Mouse (Mus musculus) small intestine, adult 2 months (tissue): ENCODE results near the gene Syn1. TPM values are rescaled to one million over a fixed set of nuclear protein-coding genes. Genes with fewer than 3 reads are reported as not detected.

Experiments
- H3K27ac ChIP-seq: fragments of 200-500 bp; 2 replicates; pipeline ENCODE4 v1.5.1; 2012; ENCODE audit warnings: low read depth, low read length, control low read depth, inconsistent platforms; ENCODE audit not compliant: insufficient read depth
- H3K27me3 ChIP-seq: fragments of 200-500 bp; 2 replicates; pipeline ENCODE4 v1.6.1; 2012; ENCODE audit warnings: mild to moderate bottlenecking, moderate library complexity, low read length, inconsistent platforms; ENCODE audit not compliant: control insufficient read depth, insufficient read depth
- H3K36me3 ChIP-seq: fragments of 200-500 bp; 2 replicates; pipeline ENCODE4 v1.6.1; 2012; ENCODE audit warnings: mild to moderate bottlenecking, low read length, control low read depth, inconsistent platforms; ENCODE audit not compliant: control insufficient read depth, insufficient read depth
- H3K4me1 ChIP-seq: fragments of 200-500 bp; 2 replicates; pipeline ENCODE4 v1.6.1; 2012; ENCODE audit warnings: low read length, inconsistent platforms, mixed read lengths; ENCODE audit not compliant: control insufficient read depth, insufficient read depth, insufficient read length
- H3K4me3 ChIP-seq: fragments of 200-500 bp; 2 replicates; pipeline ENCODE4 v1.5.1; 2012; ENCODE audit warnings: low read depth, mild to moderate bottlenecking, control low read depth, inconsistent platforms, low read length, moderate library complexity
- CTCF ChIP-seq: fragments of 200-500 bp; IDR thresholded peaks from 2 replicates; pipeline ENCODE4 v1.5.1; 2012; ENCODE audit warnings: low read depth, mild to moderate bottlenecking, control low read depth, inconsistent platforms, low read length, moderate library complexity, mixed read lengths; ENCODE audit not compliant: insufficient replicate concordance, insufficient read length; ENCODE audit errors: extremely low read depth
- POLR2A ChIP-seq: fragments of 200-500 bp; IDR thresholded peaks from 2 replicates; pipeline ENCODE4 v1.6.1; 2012; ENCODE audit warnings: low read depth, mild to moderate bottlenecking, control low read depth, inconsistent platforms, low read length, moderate library complexity
- WGBS: fragments of 180-500 bp; shearing (Covaris S2); methylation state at CpG from one replicate; pipeline ENCODE4 v1.1.7; 2018; 5-methylcytosine and 5-hydroxymethylcytosine counted together
- polyA plus RNA-seq: library from polyadenylated mRNA; depleted of rRNA; stranded (reverse); fragments of >200 nt; gene quantifications from 2 replicates; pipeline ENCODE4 v1.2.3, GENCODE M21; 2012

Syn1 gene
- polyA plus RNA-seq, 1 experiment: 1.6 TPM

DNA sequence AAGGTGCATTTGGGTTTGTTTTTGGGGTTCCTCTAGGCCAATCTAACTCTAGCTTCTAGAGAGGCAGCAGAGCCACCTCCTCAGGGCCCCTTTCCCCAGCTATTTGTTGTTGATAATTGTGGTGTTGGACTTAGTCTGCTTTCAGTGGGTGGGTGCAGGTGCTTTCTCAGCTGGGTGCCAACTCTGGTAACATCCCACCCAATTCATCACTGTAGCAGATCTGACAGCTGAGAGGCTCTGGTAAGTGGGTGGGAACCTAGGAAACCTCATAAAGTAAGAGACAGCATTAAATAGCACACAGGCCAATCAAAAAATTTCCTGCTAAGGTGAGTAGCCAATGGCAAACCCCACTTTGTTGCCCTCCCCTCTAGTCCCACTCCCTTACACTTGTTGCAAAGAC is 4.2 kb upstream of the Syn1 start:
- Histone ChIP-seq H3K4me1 (peaks cover 4% of the 10 kb centered on the region; the same call in 1 of the 2 replicates), H3K4me3 (no peak overlapping the region), H3K27me3 (peaks cover 9% of the 10 kb centered on the region; the same call in 1 of the 2 replicates), H3K36me3 (no peaks in the 10 kb centered on the region), H3K27ac (no peak overlapping the region)
- TF ChIP-seq CTCF (no peak), POLR2A (no peak)

DNA sequence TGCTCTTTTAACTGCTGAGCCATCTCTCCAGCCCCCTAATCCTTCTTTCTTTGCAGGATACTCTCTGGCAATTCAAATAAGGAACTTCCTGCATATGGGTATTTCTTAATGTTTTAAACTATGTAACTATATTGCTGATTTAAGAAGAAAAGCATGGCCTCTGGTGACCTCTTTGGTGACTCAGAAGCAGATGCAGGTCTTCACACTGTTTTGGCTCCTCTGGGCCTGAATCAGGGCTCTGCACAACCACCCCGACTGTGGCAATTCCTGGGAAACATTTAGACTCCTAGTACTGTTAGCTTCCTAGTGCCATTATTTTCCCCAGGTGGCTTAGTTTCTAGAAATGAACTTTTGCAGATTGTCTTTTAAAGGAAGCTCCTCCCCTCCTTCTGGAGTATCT is 2.7 kb upstream of the Syn1 start:
- H3K36me3 ChIP-seq: no peaks in the 10 kb centered on the region
- no peak for TF ChIP-seq POLR2A
- no peak for TF ChIP-seq CTCF
- peaks cover 4% of the 10 kb centered on the region; the same call in 1 of the 2 replicates for H3K4me1 ChIP-seq
- H3K4me3 ChIP-seq: no peak overlapping the region
- H3K27ac ChIP-seq: no peak overlapping the region
- H3K27me3 ChIP-seq: peaks cover 9% of the 10 kb centered on the region; the same call in 1 of the 2 replicates
- 52% methylated on average over 1 of the region's 1 CpGs for whole genome bisulfite sequencing

DNA sequence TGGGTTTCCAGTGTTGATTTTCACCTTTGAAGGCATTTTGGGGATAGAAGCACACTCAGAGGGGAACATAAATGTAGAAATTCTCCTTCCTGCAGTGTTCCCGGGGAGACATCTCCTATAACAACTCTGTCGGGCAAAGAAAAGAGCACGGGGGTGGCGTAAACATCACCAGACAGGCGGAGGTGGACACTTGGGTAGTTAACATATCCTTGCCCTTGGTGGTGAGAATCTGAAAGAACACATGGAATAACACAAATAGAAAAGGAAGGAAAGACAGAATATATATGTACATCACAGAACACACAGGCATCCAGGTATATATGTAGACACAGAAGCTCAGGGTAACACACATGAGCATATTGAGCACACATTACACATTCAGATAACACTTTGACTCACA is 562 bp upstream of the Syn1 start:
- Histone ChIP-seq H3K4me1 (peaks cover 4% of the 10 kb centered on the region; the same call in 1 of the 2 replicates), H3K4me3 (no peak overlapping the region), H3K27ac (no peak overlapping the region), H3K36me3 (no peaks in the 10 kb centered on the region), H3K27me3 (peaks cover 9% of the 10 kb centered on the region; the same call in 1 of the 2 replicates)
- TF ChIP-seq POLR2A: no peak
- TF ChIP-seq CTCF: no peak
- WGBS: 43% methylated on average over 5 of the region's 5 CpGs

DNA sequence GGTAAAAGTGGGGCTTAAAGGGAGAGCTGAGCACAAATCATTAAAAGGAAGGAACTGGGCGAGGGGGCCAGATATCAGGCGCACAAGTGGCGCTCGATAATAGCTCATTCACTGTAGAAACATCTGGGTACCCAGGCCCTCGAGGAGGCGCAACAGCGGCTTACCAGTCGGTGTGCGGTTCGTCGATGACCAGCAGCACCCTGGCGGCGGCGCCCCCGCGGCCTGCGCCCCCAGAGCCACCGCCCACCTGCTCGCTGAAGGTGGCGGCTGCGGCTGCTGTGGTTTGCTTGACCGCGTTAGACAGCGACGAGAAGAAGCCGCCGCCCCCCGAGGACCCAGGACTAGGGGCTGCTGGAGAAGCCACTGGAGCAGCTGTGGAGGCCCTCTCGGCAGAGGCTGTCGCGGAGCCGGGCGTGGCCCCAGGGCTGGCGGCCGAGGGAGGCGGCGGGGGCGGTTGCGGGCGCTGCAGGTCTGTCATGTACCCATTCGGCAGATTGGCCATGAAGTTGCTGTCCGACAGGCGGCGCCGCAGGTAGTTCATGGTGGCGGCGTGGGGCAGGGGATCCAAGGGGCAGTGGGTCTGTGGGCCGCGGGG is 458 bp downstream of the Syn1 start:
- H3K36me3 ChIP-seq: no peaks in the 10 kb centered on the region
- H3K4me1 ChIP-seq: peaks cover 4% of the 10 kb centered on the region; the same call in 1 of the 2 replicates
- H3K27ac ChIP-seq: no peak overlapping the region
- peaks cover 9% of the 10 kb centered on the region; the same call in 1 of the 2 replicates for H3K27me3 ChIP-seq
- peak overlapping the region; percentile 60 for H3K4me3 ChIP-seq
- TF ChIP-seq CTCF (no peak), POLR2A (no peak)
- WGBS: 16% methylated on average over 49 of the region's 49 CpGs

DNA sequence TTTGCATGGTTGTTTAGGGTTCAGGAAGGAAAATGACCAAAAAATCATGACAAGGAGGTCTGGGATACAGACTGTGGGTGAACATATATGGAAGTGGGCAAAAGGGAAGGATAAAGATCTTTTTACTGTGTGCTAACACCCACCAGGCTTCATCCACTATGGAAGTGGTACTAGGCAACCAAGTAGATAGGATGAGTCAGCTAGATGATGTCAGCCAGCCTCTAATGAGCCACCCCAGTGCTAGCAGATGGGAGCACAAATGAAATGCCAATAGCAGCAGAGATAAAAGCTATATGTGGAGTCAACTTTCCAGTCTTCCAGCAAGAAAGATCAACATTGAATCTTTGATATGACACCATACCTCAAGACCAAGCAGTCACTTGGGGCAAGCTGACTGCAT is 5.7 kb downstream of the Syn1 start:
- Histone ChIP-seq H3K4me1 (no peaks in the 10 kb centered on the region), H3K27me3 (no peaks in the 10 kb centered on the region), H3K4me3 (no peak overlapping the region), H3K27ac (no peak overlapping the region), H3K36me3 (no peaks in the 10 kb centered on the region)
- TF ChIP-seq POLR2A: no peak
- TF ChIP-seq CTCF: no peak

DNA sequence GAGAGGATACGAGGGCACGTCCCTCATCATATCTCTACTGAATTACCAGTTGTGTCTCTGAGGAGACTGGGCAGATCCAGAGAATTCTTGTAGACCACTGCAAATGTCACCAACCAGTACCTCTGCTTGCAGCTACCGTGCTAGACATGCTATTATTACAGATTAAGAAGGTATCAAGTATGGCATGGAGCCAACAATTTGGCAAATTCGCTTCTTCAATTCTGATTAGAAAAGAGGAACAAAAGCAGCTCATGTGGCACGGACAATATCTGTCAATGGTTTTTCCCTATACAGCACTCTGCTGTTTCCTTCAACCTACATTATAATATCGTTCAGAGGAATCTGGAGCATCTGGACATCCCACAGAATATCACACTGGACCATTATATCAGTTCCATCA is 7.1 kb downstream of the Syn1 start:
- Histone ChIP-seq H3K4me1 (no peaks in the 10 kb centered on the region), H3K27ac (no peak overlapping the region), H3K36me3 (no peaks in the 10 kb centered on the region), H3K27me3 (no peaks in the 10 kb centered on the region), H3K4me3 (no peak overlapping the region)
- TF ChIP-seq POLR2A: no peak
- 71% methylated on average over 6 of the region's 6 CpGs for WGBS

DNA sequence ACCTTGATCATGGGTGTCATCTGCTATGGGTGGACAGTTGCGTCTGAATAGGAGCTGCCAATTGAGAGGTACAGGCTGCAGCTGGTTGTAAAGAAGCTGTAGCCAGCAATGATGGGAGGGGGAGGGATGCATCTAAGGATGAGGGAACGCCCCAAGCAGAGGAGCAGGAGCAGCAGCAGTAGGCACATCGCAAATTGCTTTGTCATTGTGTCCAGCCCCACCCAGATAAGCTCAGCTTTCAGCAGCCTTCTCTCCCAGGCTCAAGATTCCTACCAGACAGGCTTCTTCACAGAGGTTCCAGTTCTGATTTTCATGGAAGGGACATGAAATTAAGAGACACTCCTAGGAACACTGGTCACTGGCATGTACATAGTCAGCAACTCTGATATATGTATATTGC is 10.7 kb downstream of the Syn1 start:
- H3K27ac ChIP-seq: no peak overlapping the region
- 30% methylated on average over 3 of the region's 3 CpGs for WGBS

More for the DNA sequence above, 10.7 kb downstream of the Syn1 start:
- Histone ChIP-seq H3K36me3 (no peaks in the 10 kb centered on the region), H3K27me3 (no peaks in the 10 kb centered on the region), H3K4me1 (no peaks in the 10 kb centered on the region), H3K4me3 (no peak overlapping the region)
- no peak for TF ChIP-seq CTCF
- no peak for TF ChIP-seq POLR2A
